Mouse (Mus musculus) embryo, embryonic 10 days (tissue): ENCODE measurements around the gene Hcls1.

ENCODE experiments used
- DNase-seq: peaks from one replicate; pipeline ENCODE4 v3.0.0-alpha.2; 2015; ENCODE audit warnings: low spot score

Gene Hcls1

GRCm38 (mm10) chr16:36934841-36935620, at the start of gene Hcls1:
Gene Hcls1, plus strand, starts transcription at chr16:36934983.
- no peak for DNase-seq

GRCm38 (mm10) chr16:36885912-36886311, 48.9 kb upstream of the Hcls1 start:
- DNase-seq = no peak

DNA sequence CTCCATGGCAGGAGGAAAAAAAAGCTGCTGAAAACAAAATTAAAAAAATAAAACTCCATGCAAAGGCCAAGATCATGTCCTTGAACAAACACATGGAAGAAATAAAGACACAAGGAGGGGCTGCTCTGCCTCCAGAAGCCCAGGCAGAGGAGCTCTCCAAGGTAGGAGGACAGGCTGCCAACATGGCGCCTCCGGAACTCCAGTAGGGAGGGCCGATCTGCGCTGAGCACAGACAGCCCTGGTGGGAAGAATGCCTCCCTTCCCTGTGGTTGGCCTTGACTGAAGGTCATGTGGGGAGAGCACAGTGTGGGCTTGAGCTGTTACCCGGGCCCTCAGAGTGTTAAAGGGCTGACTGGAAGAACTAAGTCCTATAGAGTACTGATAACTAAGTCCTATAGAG, 47.2 kb upstream of the Hcls1 start:
- DNase-seq = no peak

DNA sequence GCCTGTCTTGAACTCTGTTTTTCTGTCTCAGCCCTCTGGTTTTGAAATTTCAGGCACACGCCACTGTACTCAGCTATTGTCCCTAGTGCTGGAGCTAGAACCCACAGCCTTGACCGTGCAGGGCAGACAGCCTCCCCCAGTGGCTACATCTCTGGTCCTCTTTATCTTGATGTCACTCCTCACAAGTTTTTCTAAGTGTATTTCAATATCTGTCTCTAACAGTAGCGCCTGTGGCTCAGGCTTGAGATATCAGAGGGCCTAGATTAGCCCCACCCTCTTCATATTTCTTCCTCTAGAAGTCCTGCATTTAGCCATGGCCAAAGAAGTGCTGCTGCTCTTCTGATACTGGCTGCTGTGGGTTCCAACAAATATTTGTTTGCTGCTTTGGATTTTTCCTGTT, 44.2 kb upstream of the Hcls1 start:
- no peak for DNase-seq

DNA sequence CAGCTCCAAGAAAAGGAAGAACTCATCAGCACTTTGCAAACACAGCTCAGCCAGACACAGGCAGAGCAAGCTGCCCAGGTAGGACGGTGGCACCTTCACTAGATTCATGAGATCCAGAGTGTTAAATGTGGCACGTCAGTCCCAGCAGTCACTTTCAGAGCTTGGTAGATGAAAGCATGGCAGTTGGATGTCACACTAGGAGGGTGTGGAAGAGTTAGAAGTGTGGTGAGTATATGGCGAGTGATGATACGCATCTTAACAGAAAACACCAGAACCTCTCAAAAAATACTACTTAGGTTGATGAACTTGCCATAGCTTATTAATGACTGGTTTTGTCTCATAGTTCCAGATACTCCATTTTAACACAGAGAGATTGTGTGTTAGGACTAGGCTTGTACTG, 43.4 kb upstream of the Hcls1 start:
- DNase-seq = no peak

DNA sequence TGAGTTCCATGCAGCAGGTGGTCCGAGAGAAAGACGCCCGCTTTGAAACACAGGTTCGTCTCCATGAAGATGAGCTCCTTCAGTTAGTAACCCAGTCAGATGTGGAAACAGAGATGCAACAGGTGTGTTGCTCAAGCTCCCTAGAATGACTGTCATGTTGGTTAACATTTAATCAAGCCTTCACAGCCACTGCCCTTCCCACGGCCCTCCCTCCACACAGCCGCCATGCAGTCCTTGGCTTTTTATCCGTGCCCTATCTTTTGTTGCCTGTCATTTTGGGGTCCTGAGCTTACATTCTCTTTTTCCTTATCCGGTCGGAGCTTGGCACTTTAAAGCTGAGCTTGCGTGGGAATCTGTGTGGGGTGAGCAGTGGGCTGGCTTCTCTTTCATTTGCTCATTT, 41.5 kb upstream of the Hcls1 start:
- DNase-seq = no peak

GRCm38 (mm10) chr16:36896712-36897111, 38.1 kb upstream of the Hcls1 start:
- DNase-seq = no peak

- no peak for DNase-seq
Measured at GRCm38 (mm10) chr16:36903156-36903555, 31.6 kb upstream of the Hcls1 start.

GRCm38 (mm10) chr16:36911909-36912308, 22.9 kb upstream of the Hcls1 start:
- DNase-seq = no peak

GRCm38 (mm10) chr16:36912311-36912710, 22.5 kb upstream of the Hcls1 start:
- DNase-seq = no peak

- no peak for DNase-seq
Measured at GRCm38 (mm10) chr16:36914195-36914594, 20.6 kb upstream of the Hcls1 start.

DNA sequence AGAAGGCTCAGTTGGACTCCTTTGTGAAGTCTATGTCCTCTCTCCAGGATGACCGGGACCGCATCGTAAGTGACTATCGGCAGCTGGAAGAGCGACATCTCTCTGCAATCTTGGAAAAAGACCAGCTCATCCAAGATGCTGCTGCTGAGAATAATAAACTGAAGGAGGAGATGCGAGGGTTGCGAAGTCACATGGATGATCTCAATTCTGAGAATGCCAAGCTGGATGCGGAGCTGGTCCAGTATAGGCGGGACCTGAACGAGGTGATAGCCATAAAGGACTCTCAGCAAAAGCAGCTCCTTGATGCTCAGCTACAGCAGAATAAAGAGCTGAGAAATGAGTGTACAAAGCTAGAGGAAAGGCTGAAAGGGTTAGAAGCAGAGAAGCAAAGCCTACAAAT, 16.3 kb upstream of the Hcls1 start:
- DNase-seq = no peak

DNA sequence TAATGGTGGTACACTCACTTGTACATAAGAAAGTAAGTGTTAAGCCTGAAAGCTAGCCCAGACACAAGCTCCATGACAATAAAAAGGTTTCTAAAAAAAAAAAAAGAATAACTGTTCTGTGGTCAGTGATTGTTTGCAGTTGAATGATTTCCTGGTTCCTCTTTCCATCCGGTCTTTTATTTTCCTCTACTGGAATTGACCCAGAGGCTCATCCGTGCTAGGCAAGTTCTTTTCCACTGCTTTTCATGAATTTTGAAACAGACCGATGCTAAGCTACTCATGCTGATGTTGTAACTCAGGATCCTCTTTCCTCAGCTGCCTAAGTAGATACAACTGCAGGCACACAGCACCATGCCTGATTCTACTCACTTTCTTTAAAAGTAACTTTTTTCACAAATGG, 14.4 kb upstream of the Hcls1 start:
- DNase-seq = no peak

DNA sequence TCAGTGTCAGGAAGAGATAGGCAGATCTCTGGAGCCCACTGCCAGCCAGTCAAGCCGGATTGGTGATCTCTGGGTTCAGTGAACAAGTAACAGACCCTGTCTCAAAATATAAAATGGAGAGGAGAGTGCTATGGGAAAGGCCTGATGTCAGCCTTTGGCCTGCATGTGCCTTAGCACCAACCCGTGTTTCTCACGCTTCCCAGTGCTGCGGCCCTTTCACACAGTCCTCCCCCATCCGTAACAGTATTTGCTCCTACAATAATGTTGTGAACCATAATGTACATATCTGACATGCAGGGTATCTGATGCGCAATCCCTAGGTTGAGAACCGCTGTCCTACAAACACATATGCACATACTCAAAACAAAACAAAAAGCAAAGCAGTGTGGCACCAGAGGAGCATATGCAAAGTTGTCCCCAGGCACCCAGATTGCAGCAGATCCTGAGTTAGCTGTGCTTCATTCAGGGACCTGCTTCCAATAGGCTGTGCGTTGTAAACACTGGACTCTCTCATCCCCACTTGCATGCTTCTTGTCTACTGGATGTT, 13.6 kb upstream of the Hcls1 start:
- DNase-seq = no peak

DNA sequence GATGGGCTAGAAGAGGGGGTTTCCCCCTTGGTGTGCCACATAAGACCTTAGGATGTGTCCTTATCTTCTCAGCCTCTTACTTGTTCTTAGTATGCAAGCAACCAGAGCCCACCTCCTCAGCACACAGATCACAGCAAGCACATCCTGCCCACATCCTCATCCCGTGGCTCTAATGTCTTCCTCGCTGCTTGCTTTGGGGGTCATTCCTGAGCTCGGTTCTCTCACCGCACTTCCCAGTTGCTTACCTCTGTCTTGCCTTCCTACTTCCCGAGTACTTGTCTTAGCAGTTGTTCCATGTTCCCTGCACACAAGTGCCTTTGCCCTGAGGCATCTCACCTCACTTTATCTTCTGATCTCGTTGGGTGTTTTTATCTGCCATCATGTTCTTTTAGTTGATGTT, 12.8 kb upstream of the Hcls1 start:
- DNase-seq = no peak

- DNase-seq = no peak
Measured at GRCm38 (mm10) chr16:36924312-36924711, 10.5 kb upstream of the Hcls1 start.

GRCm38 (mm10) chr16:36925351-36925750, 9.4 kb upstream of the Hcls1 start:
- DNase-seq = no peak

DNA sequence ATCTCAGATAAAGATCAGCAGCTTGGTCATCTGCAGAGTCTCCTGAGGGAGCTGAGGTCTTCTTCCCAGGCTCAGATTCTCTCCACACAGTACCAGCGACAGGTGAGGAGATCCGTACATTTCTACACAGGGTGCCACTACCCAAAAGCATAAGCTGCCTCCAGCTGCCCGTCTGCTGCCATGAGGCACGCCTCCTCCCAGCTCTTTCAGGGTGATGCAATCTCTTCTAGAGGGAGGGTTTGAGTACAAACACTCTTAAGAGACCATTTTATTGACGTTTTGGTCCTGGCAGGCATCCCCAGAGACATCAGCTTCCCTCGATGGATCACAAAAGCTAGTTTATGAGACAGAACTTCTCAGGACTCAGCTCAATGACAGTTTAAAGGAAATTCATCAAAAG, 9.0 kb upstream of the Hcls1 start:
- DNase-seq = no peak

DNA sequence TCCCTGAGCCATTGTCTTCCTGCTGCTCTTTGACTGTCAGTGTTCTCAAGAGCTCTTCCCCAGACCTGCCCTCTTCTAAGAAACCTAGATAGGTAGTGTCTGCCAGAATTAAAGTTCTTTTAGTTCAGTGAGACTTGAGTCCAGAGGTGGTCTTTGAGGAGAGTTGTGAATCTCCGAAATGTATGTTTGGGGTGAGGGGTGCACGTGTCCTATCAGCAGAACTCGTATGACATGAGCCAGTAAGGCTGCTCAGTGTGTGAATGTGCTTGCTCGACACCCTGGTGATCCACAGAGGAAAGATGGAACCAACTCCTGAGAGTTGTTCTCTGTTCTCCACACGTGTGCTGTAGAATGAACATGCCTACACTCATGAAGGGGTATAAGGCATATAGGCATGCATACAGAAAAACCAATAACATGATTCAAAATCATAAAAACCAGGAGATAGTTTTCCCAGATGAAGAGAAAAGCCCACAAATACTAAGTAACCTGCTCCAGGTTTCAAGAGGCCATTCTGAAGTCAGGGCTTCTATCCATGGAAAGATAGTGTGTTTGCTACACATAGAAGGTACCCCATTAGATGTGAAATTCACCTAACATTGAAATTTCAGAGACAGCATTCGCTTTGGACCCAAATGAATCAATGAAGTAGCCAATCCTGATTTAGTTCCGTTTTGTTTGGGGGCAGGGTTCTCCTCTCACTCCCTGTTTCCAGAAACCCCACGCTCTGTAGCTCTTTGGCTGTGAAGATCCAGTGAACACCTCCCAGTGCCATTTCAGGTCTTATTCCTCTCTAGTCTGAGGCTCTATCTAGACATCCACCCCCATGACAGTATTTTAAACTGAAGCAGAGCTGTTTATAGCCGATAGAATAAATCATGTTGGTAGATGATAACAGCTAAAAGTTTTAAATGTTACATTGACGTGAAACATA, 8.0 kb upstream of the Hcls1 start:
- DNase-seq = no peak

DNA sequence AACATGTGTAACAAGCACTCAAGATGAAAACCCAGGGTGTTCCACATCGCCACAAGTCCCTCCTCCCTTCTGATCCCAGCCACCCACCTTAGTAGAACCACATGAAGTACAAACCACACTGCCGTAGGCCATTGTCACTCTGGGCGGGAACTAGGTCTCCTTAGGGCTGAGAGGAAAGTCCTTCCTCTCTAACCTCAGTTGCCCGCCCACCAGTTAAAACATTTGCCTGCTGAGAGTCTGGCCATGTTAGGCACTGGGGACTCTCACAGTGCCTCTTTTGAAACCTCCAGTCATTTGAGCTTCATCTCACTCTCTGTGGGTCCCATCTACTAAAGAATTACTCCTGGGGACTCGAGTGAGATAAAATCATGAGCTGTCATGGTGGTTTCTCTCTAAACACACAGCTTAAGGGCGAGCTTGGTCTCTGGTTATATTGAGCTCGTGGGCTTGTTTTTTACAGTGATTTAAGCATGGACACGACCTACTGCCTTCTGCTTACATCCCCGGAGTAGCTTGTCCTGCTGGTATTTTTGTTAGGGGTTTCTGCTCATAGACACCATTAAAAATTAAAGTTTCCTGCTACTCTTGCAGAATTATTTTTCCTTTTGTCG, 7.2 kb upstream of the Hcls1 start:
- DNase-seq = no peak

DNA sequence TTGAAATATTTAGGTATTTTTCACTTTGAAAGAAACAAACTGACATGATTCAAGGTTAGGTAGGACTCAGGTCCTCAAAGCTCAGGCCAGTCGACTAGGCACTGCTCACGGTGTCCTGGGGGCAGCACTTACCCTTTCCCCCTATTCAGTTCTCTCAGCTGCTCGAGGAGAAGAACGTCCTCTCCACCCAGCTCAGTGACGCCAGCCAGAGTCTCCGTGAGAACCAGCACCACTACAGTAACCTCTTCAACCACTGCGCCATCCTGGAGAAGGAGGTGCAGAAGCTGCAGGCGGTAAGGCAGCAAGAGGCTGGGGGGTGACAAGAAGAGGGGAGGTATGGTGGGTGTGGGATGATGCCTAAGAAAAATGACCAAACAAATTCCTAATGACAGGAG, 6.7 kb upstream of the Hcls1 start:
- no peak for DNase-seq

DNA sequence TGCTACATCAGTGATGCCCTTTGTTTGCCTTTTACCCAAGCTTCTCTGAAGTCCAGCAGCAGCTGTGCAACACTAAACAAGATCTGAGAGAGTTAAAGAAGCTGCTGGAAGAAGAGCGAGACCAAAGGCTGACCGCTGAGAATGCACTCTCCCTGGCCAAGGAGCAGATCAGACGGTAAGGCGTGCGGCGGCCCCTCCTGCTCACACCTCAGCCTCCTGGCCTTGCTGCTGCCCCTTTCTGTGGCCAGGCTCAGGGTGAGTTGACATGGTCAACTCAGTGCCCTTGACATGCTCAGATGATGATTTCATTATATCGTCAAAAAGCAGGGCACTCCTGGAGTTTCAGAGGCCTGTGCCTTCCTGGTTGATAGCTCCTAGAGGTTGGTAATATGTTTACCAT, 5.6 kb upstream of the Hcls1 start:
- no peak for DNase-seq
